Mouse (Mus musculus): ENCODE measurements at regions not wholly inside any gene's neighbourhood (a gene's known extent, or its start where the extent isn't known, plus 50 kb on each side); places are given as distances from the start of the nearest gene placed in this dataset.

DNA sequence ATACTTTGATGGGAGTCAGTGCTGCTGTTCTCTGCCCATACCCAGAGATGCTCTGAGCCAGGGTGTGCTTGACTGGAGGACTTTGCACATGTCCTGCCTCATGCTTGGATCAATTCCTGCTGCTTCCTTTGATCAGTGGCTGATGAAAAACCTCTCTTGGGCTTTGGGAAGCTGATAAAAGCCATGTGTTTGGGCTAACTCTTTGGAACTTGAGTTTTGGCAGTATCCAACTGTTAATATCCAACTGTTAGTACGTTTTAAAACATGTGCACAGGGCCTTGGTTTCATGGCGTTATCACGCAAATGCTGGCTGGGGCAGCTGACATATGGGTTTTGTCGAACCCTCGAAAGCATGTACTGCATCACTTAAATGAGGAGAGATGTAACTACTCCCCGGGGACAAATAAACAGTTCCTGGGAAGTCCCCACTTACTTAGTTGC lies 193.0 kb upstream of the Itga4 start:
- Histone ChIP-seq H3K9me3 (replicated peaks) (no peaks in the 10 kb centered on the region), H3K4me1 (peaks cover 9% of the 10 kb centered on the region; the same call in 1 of the 2 replicates), H3K36me3 (no peaks in the 10 kb centered on the region), H3K27me3 (ENCODE audit: low read depth, poor library complexity, severe bottlenecking) (no peaks in the 10 kb centered on the region), H3K27ac (replicated peaks) (0 out of 2 replicates have a peak overlapping the region, but pooled peaks have one; percentile 19), H3K4me3 (no peak overlapping the region)
- DNase-seq (ENCODE audit: low spot score), result no peak
- 75% methylated on average over 6 of the region's 6 CpGs for WGBS

DNA sequence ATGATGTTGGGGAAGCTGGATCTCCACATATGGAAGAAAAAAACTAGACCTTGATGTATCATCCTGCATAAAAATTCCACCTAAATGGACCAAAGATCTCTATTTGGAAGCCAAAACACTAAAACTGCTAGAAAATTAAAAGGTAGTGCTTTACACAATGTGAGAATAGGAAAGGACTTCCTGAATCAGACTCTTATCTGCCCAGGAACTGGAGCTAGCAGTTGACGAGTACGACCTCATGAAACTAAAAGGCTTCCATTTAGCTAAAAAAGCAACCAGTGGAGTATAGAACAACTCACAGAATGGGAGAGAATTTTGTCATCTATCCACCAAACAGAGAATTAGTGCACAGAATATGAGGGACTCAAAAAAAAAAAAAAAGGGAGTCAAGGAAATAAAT lies 191.6 kb upstream of the Itga4 start:
- Histone ChIP-seq H3K27me3 (ENCODE audit: low read depth, poor library complexity, severe bottlenecking) (no peaks in the 10 kb centered on the region), H3K4me1 (peaks cover 9% of the 10 kb centered on the region; the same call in 1 of the 2 replicates), H3K4me3 (no peak overlapping the region), H3K36me3 (no peaks in the 10 kb centered on the region), H3K9me3 (replicated peaks) (no peaks in the 10 kb centered on the region), H3K27ac (replicated peaks) (no peak overlapping the region)
- no peak for DNase-seq (ENCODE audit: low spot score)
- WGBS, result 89% methylated on average over 2 of the region's 2 CpGs

- Histone ChIP-seq H3K4me3 (no peak overlapping the region), H3K9me3 (replicated peaks) (no peaks in the 10 kb centered on the region), H3K27me3 (ENCODE audit: low read depth, poor library complexity, severe bottlenecking) (no peaks in the 10 kb centered on the region), H3K27ac (replicated peaks) (no peak overlapping the region), H3K36me3 (no peaks in the 10 kb centered on the region), H3K4me1 (no peaks in the 10 kb centered on the region; the same call in 1 of the 2 replicates)
- no peak for DNase-seq (ENCODE audit: low spot score)
- WGBS, result 83% methylated on average over 1 of the region's 1 CpGs
Measured at GRCm38 (mm10) chr2:79065321-79065720, 189.9 kb upstream of the Itga4 start.

DNA sequence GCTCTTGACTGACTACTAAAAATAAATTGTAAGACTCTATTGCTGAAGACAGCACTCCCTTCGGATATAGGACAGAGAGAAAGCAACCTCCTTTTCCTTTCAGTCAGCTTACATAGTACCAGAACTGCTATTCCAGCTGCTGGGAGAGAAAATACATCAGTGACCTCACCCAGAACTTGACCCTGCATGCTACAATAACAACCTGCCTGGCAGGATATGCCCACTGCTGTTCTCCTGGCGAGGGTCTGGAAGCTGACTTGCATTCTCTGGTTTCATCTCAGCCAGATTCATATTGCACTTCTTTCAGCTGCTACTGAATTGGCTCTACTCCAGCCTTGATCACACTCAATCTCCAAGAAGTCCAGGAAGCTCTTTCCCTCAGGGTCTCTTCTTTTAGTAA lies 179.1 kb upstream of the Itga4 start:
- H3K36me3 ChIP-seq, result no peaks in the 10 kb centered on the region
- no peak overlapping the region for H3K4me3 ChIP-seq
- no peak overlapping the region for H3K27ac ChIP-seq (replicated peaks)
- WGBS, result 64% methylated on average over 2 of the region's 2 CpGs
- no peak for DNase-seq (ENCODE audit: low spot score)
- no peaks in the 10 kb centered on the region for H3K27me3 ChIP-seq (ENCODE audit: low read depth, poor library complexity, severe bottlenecking)
- no peaks in the 10 kb centered on the region for H3K9me3 ChIP-seq (replicated peaks)
- no peaks in the 10 kb centered on the region for H3K4me1 ChIP-seq

DNA sequence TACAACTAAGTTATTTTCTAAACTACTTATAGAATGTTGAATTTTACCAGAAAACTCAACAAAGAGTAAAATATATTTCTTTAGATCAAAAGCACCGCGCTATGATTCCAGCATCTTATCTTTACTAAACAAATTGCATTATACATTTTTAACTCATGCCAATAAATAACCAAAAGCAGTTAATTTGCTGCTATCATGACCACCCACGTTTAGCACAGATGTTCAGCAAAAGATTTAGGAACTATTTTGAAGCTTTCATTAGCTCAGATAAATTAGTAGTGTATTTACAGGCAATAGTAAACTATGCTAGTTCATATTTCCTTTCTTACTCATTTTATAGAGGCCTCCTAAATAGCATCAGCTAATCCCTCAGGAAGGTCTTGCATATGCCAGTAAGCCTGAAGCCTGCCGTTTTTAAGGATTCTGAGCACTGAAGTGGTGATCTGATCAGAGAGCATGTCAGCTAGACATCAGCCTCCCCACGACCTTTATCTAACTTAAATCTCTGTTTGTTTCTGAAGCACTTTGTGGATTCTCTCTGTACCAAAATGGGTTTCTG lies 176.3 kb upstream of the Itga4 start:
- no peaks in the 10 kb centered on the region for H3K4me1 ChIP-seq
- 72% methylated on average over 5 of the region's 5 CpGs for WGBS
- no peak for DNase-seq (ENCODE audit: low spot score)
- no peaks in the 10 kb centered on the region for H3K36me3 ChIP-seq
- H3K4me3 ChIP-seq, result no peak overlapping the region
- H3K27ac ChIP-seq (replicated peaks), result no peak overlapping the region
- H3K27me3 ChIP-seq (ENCODE audit: low read depth, poor library complexity, severe bottlenecking), result no peaks in the 10 kb centered on the region
- no peaks in the 10 kb centered on the region for H3K9me3 ChIP-seq (replicated peaks)

DNA sequence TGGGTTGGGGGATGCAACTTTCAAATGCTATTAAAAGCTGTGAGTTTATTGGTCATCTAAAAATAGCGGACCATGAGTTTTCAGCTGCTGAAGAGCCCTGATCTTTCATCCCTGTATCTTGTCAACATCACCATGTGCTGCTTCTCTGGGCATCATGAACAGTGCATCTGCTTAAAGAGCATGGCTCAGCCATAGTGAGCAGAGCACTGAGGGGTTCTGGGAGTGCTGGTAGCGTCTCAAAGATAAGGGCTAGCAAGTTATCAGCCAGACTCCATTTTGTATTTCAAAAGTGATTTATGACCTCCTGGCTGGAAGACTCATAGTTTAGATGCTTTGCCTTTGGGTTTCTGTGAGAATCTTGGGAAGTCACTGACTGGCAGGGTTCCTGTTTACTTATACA lies 173.5 kb upstream of the Itga4 start:
- Histone ChIP-seq H3K4me1 (no peaks in the 10 kb centered on the region), H3K9me3 (replicated peaks) (no peaks in the 10 kb centered on the region), H3K36me3 (no peaks in the 10 kb centered on the region), H3K27ac (replicated peaks) (no peak overlapping the region), H3K27me3 (ENCODE audit: low read depth, poor library complexity, severe bottlenecking) (no peaks in the 10 kb centered on the region), H3K4me3 (no peak overlapping the region)
- WGBS, result 88% methylated on average over 2 of the region's 2 CpGs
- no peak for DNase-seq (ENCODE audit: low spot score)

DNA sequence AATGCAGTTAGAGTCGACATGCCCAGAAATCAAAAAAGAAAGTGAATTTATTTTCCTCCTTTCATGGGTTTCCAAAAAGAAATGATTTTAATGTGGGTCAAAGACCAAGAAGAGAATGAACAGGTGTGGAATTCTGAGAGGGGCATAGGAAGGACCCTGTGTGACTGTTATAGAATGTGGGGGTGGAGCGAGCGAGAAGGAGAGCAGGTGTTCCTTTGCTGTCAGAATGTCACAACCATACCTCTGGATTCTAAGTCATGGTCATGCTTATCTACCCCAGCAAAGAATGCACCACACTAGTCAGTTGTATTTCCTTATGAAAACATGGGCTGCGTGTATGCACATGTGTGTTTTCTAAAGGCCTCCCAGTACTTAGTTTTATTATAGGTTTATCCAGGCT lies 168.9 kb upstream of the Itga4 start:
- Histone ChIP-seq H3K27ac (replicated peaks) (no peak overlapping the region), H3K9me3 (replicated peaks) (no peaks in the 10 kb centered on the region), H3K4me3 (no peak overlapping the region), H3K27me3 (ENCODE audit: low read depth, poor library complexity, severe bottlenecking) (no peaks in the 10 kb centered on the region), H3K4me1 (no peaks in the 10 kb centered on the region), H3K36me3 (no peaks in the 10 kb centered on the region)
- DNase-seq (ENCODE audit: low spot score), result no peak
- WGBS, result 96% methylated on average over 4 of the region's 4 CpGs

- Histone ChIP-seq H3K4me3 (no peak overlapping the region), H3K36me3 (no peaks in the 10 kb centered on the region), H3K9me3 (replicated peaks) (no peaks in the 10 kb centered on the region), H3K27ac (replicated peaks) (no peak overlapping the region), H3K4me1 (no peaks in the 10 kb centered on the region), H3K27me3 (ENCODE audit: low read depth, poor library complexity, severe bottlenecking) (no peaks in the 10 kb centered on the region)
- 90% methylated on average over 9 of the region's 9 CpGs for WGBS
- DNase-seq (ENCODE audit: low spot score), result no peak
Measured at GRCm38 (mm10) chr2:79086857-79087578, 168.2 kb upstream of the Itga4 start.

GRCm38 (mm10) chr2:79087600-79088205 lies 167.5 kb upstream of the Itga4 start:
- 84% methylated on average over 9 of the region's 9 CpGs for WGBS
- no peaks in the 10 kb centered on the region for H3K36me3 ChIP-seq
- no peaks in the 10 kb centered on the region for H3K4me1 ChIP-seq
- no peaks in the 10 kb centered on the region for H3K9me3 ChIP-seq (replicated peaks)
- no peak for DNase-seq (ENCODE audit: low spot score)
- H3K4me3 ChIP-seq, result no peak overlapping the region
- H3K27me3 ChIP-seq (ENCODE audit: low read depth, poor library complexity, severe bottlenecking), result no peaks in the 10 kb centered on the region
- no peak overlapping the region for H3K27ac ChIP-seq (replicated peaks)

- no peaks in the 10 kb centered on the region for H3K4me1 ChIP-seq
- no peak for DNase-seq (ENCODE audit: low spot score)
- H3K27me3 ChIP-seq (ENCODE audit: low read depth, poor library complexity, severe bottlenecking), result no peaks in the 10 kb centered on the region
- H3K9me3 ChIP-seq (replicated peaks), result no peaks in the 10 kb centered on the region
- no peaks in the 10 kb centered on the region for H3K36me3 ChIP-seq
- no peak overlapping the region for H3K4me3 ChIP-seq
- WGBS, result 92% methylated on average over 2 of the region's 2 CpGs
- H3K27ac ChIP-seq (replicated peaks), result no peak overlapping the region
Measured at GRCm38 (mm10) chr2:79090273-79090672, 165.0 kb upstream of the Itga4 start.

GRCm38 (mm10) chr2:79094298-79094697 lies 160.9 kb upstream of the Itga4 start:
- 60% methylated on average over 1 of the region's 1 CpGs for WGBS
- H3K4me1 ChIP-seq, result no peaks in the 10 kb centered on the region

GRCm38 (mm10) chr2:79096532-79097251 lies 158.5 kb upstream of the Itga4 start:
- no peaks in the 10 kb centered on the region for H3K36me3 ChIP-seq
- H3K4me3 ChIP-seq, result no peak overlapping the region
- H3K27me3 ChIP-seq (ENCODE audit: low read depth, poor library complexity, severe bottlenecking), result no peaks in the 10 kb centered on the region
- no peak overlapping the region for H3K27ac ChIP-seq (replicated peaks)
- H3K4me1 ChIP-seq, result no peaks in the 10 kb centered on the region
- DNase-seq (ENCODE audit: low spot score), result no peak
- WGBS, result 88% methylated on average over 3 of the region's 3 CpGs
- no peaks in the 10 kb centered on the region for H3K9me3 ChIP-seq (replicated peaks)

More at GRCm38 (mm10) chr2:79094298-79094697, 160.9 kb upstream of the Itga4 start:
- no peak for DNase-seq (ENCODE audit: low spot score)
- Histone ChIP-seq H3K36me3 (no peaks in the 10 kb centered on the region), H3K9me3 (replicated peaks) (no peaks in the 10 kb centered on the region), H3K27me3 (ENCODE audit: low read depth, poor library complexity, severe bottlenecking) (no peaks in the 10 kb centered on the region), H3K27ac (replicated peaks) (no peak overlapping the region), H3K4me3 (no peak overlapping the region)

GRCm38 (mm10) chr2:79099601-79100000 lies 155.6 kb upstream of the Itga4 start:
- no peak for DNase-seq (ENCODE audit: low spot score)
- 93% methylated on average over 1 of the region's 1 CpGs for WGBS
- H3K9me3 ChIP-seq (replicated peaks), result no peaks in the 10 kb centered on the region
- no peak overlapping the region for H3K27ac ChIP-seq (replicated peaks)
- no peaks in the 10 kb centered on the region for H3K4me1 ChIP-seq
- no peaks in the 10 kb centered on the region for H3K27me3 ChIP-seq (ENCODE audit: low read depth, poor library complexity, severe bottlenecking)
- no peaks in the 10 kb centered on the region for H3K36me3 ChIP-seq
- H3K4me3 ChIP-seq, result no peak overlapping the region
